Mouse (Mus musculus): Measurements from ENCODE around the gene Slc35e1. TPM values are rescaled to one million over a fixed set of nuclear protein-coding genes. Genes with fewer than 3 reads are reported as not detected.

Gene Slc35e1
- polyA plus RNA-seq, 1 experiment: 23.6 TPM

DNA sequence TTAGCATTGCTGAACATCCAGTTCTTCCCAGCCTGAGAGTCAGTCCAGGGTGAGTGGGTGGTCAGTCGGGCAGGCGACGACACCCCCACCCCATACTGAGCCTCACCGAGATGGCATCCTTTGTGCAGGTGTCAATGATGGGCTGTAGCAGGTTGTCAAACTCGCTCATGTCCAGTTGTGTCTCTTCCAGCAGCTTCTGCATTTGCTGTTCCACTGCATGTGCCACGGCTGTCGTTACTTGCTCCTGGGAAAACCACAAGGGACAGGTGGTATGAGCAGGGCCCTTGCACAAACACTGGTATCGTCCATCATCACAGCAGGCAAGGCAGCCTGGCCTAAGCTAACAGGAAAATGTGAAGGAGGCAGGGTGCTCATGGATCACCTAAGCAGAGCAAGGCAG lies 22.4 kb downstream of the Slc35e1 start:
- Histone ChIP-seq H3K27ac (ENCODE audit: insufficient read depth, low read length) (no peak overlapping the region), H3K9me3 (replicated peaks; ENCODE audit: control insufficient read depth, insufficient read depth, low read length, poor library complexity, severe bottlenecking) (no peaks in the 10 kb centered on the region), H3K4me3 (ENCODE audit: low read depth, low read length) (no peak overlapping the region), H3K27me3 (ENCODE audit: control insufficient read depth, insufficient read depth, low read length, poor library complexity, severe bottlenecking) (no peaks in the 10 kb centered on the region), H3K36me3 (ENCODE audit: control insufficient read depth, insufficient read depth, low read length, poor library complexity, severe bottlenecking) (peaks cover 81% of the 10 kb centered on the region), H3K9ac (ENCODE audit: low read depth, poor library complexity, severe bottlenecking) (no peak overlapping the region), H3K4me1 (ENCODE audit: control insufficient read depth, insufficient read depth, low read length) (no peaks in the 10 kb centered on the region)
- TF ChIP-seq EP300 (IDR thresholded peaks at IDR 0.05; ENCODE audit: insufficient read depth, low read depth, low read length) (no peak), CTCF (IDR thresholded peaks at IDR 0.05; ENCODE audit: low read depth, low read length) (no peak), POLR2A (IDR thresholded peaks at IDR 0.05; ENCODE audit: insufficient read depth, low read length) (no peak)

- Histone ChIP-seq H3K9ac (ENCODE audit: low read depth, poor library complexity, severe bottlenecking) (no peak overlapping the region), H3K4me1 (ENCODE audit: control insufficient read depth, insufficient read depth, low read length) (no peaks in the 10 kb centered on the region), H3K36me3 (ENCODE audit: control insufficient read depth, insufficient read depth, low read length, poor library complexity, severe bottlenecking) (peaks cover 87% of the 10 kb centered on the region), H3K9me3 (replicated peaks; ENCODE audit: control insufficient read depth, insufficient read depth, low read length, poor library complexity, severe bottlenecking) (no peaks in the 10 kb centered on the region), H3K4me3 (ENCODE audit: low read depth, low read length) (no peak overlapping the region), H3K27me3 (ENCODE audit: control insufficient read depth, insufficient read depth, low read length, poor library complexity, severe bottlenecking) (no peaks in the 10 kb centered on the region), H3K27ac (ENCODE audit: insufficient read depth, low read length) (no peak overlapping the region)
- TF ChIP-seq EP300 (IDR thresholded peaks at IDR 0.05; ENCODE audit: insufficient read depth, low read depth, low read length): no peak
- TF ChIP-seq CTCF (IDR thresholded peaks at IDR 0.05; ENCODE audit: low read depth, low read length): no peak
- TF ChIP-seq POLR2A (IDR thresholded peaks at IDR 0.05; ENCODE audit: insufficient read depth, low read length): no peak
These were observed 23.2 kb downstream of the Slc35e1 start for GRCm38 (mm10) chr8:72469243-72469642.

DNA sequence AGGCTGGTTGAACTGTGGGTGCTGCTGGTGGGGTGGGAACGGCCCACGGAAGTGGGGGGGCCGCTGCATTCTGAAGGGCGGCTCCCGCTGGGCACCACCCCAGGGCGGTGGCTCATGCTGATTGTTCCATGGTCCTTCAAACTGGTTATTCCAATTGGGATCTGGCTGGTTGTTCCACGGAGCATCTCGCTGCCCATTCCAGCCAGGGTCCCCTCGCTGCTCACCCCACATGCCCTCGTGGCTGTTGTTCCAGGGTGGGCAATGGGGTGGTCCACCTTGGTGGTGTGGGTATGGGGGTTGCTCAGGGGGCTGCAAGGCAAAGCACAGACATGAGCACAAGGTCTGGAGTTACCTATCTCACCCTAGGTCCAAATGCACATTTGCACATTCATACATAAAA lies 28.2 kb downstream of the Slc35e1 start:
- Histone ChIP-seq H3K4me1 (ENCODE audit: control insufficient read depth, insufficient read depth, low read length) (no peaks in the 10 kb centered on the region), H3K9me3 (replicated peaks; ENCODE audit: control insufficient read depth, insufficient read depth, low read length, poor library complexity, severe bottlenecking) (no peaks in the 10 kb centered on the region), H3K36me3 (ENCODE audit: control insufficient read depth, insufficient read depth, low read length, poor library complexity, severe bottlenecking) (peaks cover 96% of the 10 kb centered on the region), H3K9ac (ENCODE audit: low read depth, poor library complexity, severe bottlenecking) (no peak overlapping the region), H3K27ac (ENCODE audit: insufficient read depth, low read length) (no peak overlapping the region), H3K27me3 (ENCODE audit: control insufficient read depth, insufficient read depth, low read length, poor library complexity, severe bottlenecking) (no peaks in the 10 kb centered on the region), H3K4me3 (ENCODE audit: low read depth, low read length) (no peak overlapping the region)
- TF ChIP-seq POLR2A (IDR thresholded peaks at IDR 0.05; ENCODE audit: insufficient read depth, low read length) (no peak), CTCF (IDR thresholded peaks at IDR 0.05; ENCODE audit: low read depth, low read length) (no peak), EP300 (IDR thresholded peaks at IDR 0.05; ENCODE audit: insufficient read depth, low read depth, low read length) (no peak)

DNA sequence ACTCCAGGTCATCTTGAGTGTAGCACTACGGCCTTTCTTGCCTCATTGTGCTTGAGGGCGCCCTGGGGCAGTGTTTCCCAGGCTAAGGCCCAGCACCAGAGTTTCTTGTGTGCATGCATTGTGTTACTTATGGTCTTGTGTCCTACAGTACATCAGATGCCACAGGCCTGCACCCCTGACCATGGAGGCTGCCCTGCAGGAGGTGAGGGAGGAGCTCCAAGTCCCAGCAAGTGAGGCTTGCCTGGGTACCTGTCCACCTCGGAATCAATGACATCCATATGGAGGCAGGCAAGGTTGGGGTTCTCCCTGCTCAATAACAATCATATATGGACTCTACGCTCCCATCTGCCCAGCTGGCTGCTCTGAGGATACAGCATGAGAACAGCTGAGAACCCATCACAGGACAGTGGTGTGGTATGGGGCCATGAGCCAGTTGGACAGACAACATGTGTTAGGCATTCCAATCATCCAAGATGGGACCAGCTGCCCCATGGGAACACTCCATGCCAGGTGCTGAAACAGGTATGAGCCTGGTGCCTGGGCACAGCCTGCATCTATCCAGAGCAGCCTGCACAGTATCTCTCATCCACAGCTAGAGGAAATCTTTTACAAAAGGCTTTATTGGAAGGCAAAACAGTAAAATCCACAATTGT lies 32.4 kb downstream of the Slc35e1 start:
- H3K4me1 ChIP-seq (ENCODE audit: control insufficient read depth, insufficient read depth, low read length): no peaks in the 10 kb centered on the region
- H3K27ac ChIP-seq (ENCODE audit: insufficient read depth, low read length): no peak overlapping the region
- H3K27me3 ChIP-seq (ENCODE audit: control insufficient read depth, insufficient read depth, low read length, poor library complexity, severe bottlenecking): no peaks in the 10 kb centered on the region
- peaks cover 60% of the 10 kb centered on the region for H3K36me3 ChIP-seq (ENCODE audit: control insufficient read depth, insufficient read depth, low read length, poor library complexity, severe bottlenecking)
- H3K4me3 ChIP-seq (ENCODE audit: low read depth, low read length): no peak overlapping the region
- H3K9me3 ChIP-seq (replicated peaks; ENCODE audit: control insufficient read depth, insufficient read depth, low read length, poor library complexity, severe bottlenecking): no peaks in the 10 kb centered on the region
- no peak overlapping the region for H3K9ac ChIP-seq (ENCODE audit: low read depth, poor library complexity, severe bottlenecking)
- TF ChIP-seq CTCF (IDR thresholded peaks at IDR 0.05; ENCODE audit: low read depth, low read length) (no peak), EP300 (IDR thresholded peaks at IDR 0.05; ENCODE audit: insufficient read depth, low read depth, low read length) (no peak), POLR2A (IDR thresholded peaks at IDR 0.05; ENCODE audit: insufficient read depth, low read length) (no peak)

GRCm38 (mm10) chr8:72458457-72458856 lies 34.0 kb downstream of the Slc35e1 start:
- Histone ChIP-seq H3K36me3 (ENCODE audit: control insufficient read depth, insufficient read depth, low read length, poor library complexity, severe bottlenecking) (peaks cover 47% of the 10 kb centered on the region), H3K4me3 (ENCODE audit: low read depth, low read length) (no peak overlapping the region), H3K27me3 (ENCODE audit: control insufficient read depth, insufficient read depth, low read length, poor library complexity, severe bottlenecking) (no peaks in the 10 kb centered on the region), H3K9ac (ENCODE audit: low read depth, poor library complexity, severe bottlenecking) (no peak overlapping the region), H3K27ac (ENCODE audit: insufficient read depth, low read length) (no peak overlapping the region), H3K4me1 (ENCODE audit: control insufficient read depth, insufficient read depth, low read length) (no peaks in the 10 kb centered on the region), H3K9me3 (replicated peaks; ENCODE audit: control insufficient read depth, insufficient read depth, low read length, poor library complexity, severe bottlenecking) (0 out of 2 replicates have a peak, but pooled peaks cover 2% of the 10 kb centered on the region)
- TF ChIP-seq CTCF (IDR thresholded peaks at IDR 0.05; ENCODE audit: low read depth, low read length): no peak
- no peak for TF ChIP-seq POLR2A (IDR thresholded peaks at IDR 0.05; ENCODE audit: insufficient read depth, low read length)
- TF ChIP-seq EP300 (IDR thresholded peaks at IDR 0.05; ENCODE audit: insufficient read depth, low read depth, low read length): no peak

GRCm38 (mm10) chr8:72457806-72458205 lies 34.6 kb downstream of the Slc35e1 start:
- Histone ChIP-seq H3K36me3 (ENCODE audit: control insufficient read depth, insufficient read depth, low read length, poor library complexity, severe bottlenecking) (peaks cover 41% of the 10 kb centered on the region), H3K4me3 (ENCODE audit: low read depth, low read length) (no peak overlapping the region), H3K27ac (ENCODE audit: insufficient read depth, low read length) (no peak overlapping the region), H3K27me3 (ENCODE audit: control insufficient read depth, insufficient read depth, low read length, poor library complexity, severe bottlenecking) (no peaks in the 10 kb centered on the region), H3K4me1 (ENCODE audit: control insufficient read depth, insufficient read depth, low read length) (no peaks in the 10 kb centered on the region), H3K9me3 (replicated peaks; ENCODE audit: control insufficient read depth, insufficient read depth, low read length, poor library complexity, severe bottlenecking) (0 out of 2 replicates have a peak, but pooled peaks cover 2% of the 10 kb centered on the region), H3K9ac (ENCODE audit: low read depth, poor library complexity, severe bottlenecking) (no peak overlapping the region)
- TF ChIP-seq EP300 (IDR thresholded peaks at IDR 0.05; ENCODE audit: insufficient read depth, low read depth, low read length): no peak
- no peak for TF ChIP-seq POLR2A (IDR thresholded peaks at IDR 0.05; ENCODE audit: insufficient read depth, low read length)
- TF ChIP-seq CTCF (IDR thresholded peaks at IDR 0.05; ENCODE audit: low read depth, low read length): no peak
